Mouse (Mus musculus) forebrain, embryonic 16.5 days (tissue): ENCODE measurements around the gene Appl1. TPM values are rescaled to one million over a fixed set of nuclear protein-coding genes. Genes with fewer than 3 reads are reported as not detected.
A peak's percentile ranks its signal among the peaks of the same experiment; 100 is the strongest.

ENCODE experiments used
- ATAC-seq: fragments of 200-750 bp; cut with Nextera tagmentation; 2 replicates; pipeline ENCODE4 v1.8.0; 2017; ENCODE audit warnings: mild to moderate bottlenecking, moderate library complexity
- H3K27ac ChIP-seq: fragments of 300-500 bp; sonication (generic); 2 replicates; pipeline ENCODE4 v1.5.1; 2014; ENCODE audit warnings: low read length, control low read depth
- H3K27me3 ChIP-seq: fragments of 300-500 bp; sonication (generic); replicated peaks from 2 replicates; pipeline ENCODE4 v1.6.1; 2014; ENCODE audit warnings: low read length; ENCODE audit not compliant: control insufficient read depth, insufficient read depth
- H3K36me3 ChIP-seq: fragments of 300-500 bp; sonication (generic); 2 replicates; pipeline ENCODE4 v1.6.1; 2014; ENCODE audit not compliant: control insufficient read depth, insufficient read depth
- H3K4me1 ChIP-seq: fragments of 300-500 bp; sonication (generic); replicated peaks from 2 replicates; pipeline ENCODE4 v1.6.1; 2014; ENCODE audit warnings: low read length; ENCODE audit not compliant: control insufficient read depth, insufficient read depth
- H3K4me2 ChIP-seq: fragments of 300-500 bp; sonication (generic); 2 replicates; pipeline ENCODE4 v1.6.1; 2014; ENCODE audit warnings: mild to moderate bottlenecking, low read length, control low read depth
- H3K4me3 ChIP-seq: fragments of 300-500 bp; sonication (generic); replicated peaks from 2 replicates; pipeline ENCODE4 v1.5.1; 2014; ENCODE audit warnings: mild to moderate bottlenecking, low read length, control low read depth
- H3K9ac ChIP-seq: fragments of 300-500 bp; sonication (generic); replicated peaks from 2 replicates; pipeline ENCODE4 v1.6.1; 2014; ENCODE audit warnings: low read depth, low read length, control low read depth
- H3K9me3 ChIP-seq: fragments of 300-500 bp; sonication (generic); 2 replicates; pipeline ENCODE4 v1.6.1; 2016; ENCODE audit warnings: low read length; ENCODE audit not compliant: control insufficient read depth
- WGBS: fragments of 180-500 bp; shearing (Covaris S2); extraction: QIAGEN DNeasy Blood & Tissue Kit; methylation state at CpG from one replicate; pipeline ENCODE4 v1.1.7; 2014; 5-methylcytosine and 5-hydroxymethylcytosine counted together
- polyA plus RNA-seq: library from polyadenylated mRNA; unstranded; fragments of >200 nt; fragmentation: Nextera tagmentation; extraction: Ambion mirVana; gene quantifications from 2 replicates; pipeline ENCODE4 v1.2.1, GENCODE M21; 2015

The Appl1 gene
- polyA plus RNA-seq, 1 experiment from 2014 or later: 65.3 TPM

DNA sequence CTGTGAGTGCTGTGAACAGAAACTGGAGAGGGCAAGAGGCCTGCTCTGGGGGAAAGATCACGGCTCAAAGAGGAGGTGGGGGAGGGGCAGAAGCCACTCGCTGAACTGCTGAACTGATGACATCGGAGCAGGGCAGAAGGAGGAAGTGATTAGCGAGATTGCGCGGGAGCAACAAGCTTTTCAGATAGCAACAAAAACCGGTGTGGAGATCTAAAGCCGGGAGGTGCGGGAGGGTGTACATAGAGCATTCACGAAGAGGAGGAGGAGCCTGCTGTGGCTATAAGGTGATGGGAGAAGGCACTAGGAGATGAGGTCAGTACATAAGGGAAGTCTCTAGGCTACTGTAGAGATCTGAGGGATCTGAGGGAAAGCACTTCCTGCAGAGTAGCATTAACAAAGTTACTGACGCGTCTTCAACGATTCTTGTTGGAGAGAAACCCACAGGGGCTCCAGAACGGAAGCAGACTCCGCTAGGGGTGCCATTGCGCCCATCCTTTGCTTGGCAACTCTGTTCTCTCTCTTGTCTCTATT lies 23.2 kb upstream of the Appl1 start, which contains the start of gene Hesx1:
Gene Hesx1 (plus strand): TSS at position 206 of the 531 bp plus-strand sequence.
- peak within 1 kb of the TSS; percentile 34 for H3K4me3 ChIP-seq
- 12% methylated on average over 16 of the region's 16 CpGs for WGBS
- no peaks in the 10 kb centered on the region for H3K27me3 ChIP-seq
- ATAC-seq: no peak
- H3K4me2 ChIP-seq: peak within 1 kb of the TSS; percentile 52
- no peak within 1 kb of the TSS for H3K27ac ChIP-seq
- H3K9ac ChIP-seq: no peak within 1 kb of the TSS
- peaks cover 3% of the 10 kb centered on the region; the same call in 1 of the 2 replicates for H3K4me1 ChIP-seq
- H3K36me3 ChIP-seq: no peaks in the 10 kb centered on the region
- H3K9me3 ChIP-seq: no peaks in the 10 kb centered on the region

DNA sequence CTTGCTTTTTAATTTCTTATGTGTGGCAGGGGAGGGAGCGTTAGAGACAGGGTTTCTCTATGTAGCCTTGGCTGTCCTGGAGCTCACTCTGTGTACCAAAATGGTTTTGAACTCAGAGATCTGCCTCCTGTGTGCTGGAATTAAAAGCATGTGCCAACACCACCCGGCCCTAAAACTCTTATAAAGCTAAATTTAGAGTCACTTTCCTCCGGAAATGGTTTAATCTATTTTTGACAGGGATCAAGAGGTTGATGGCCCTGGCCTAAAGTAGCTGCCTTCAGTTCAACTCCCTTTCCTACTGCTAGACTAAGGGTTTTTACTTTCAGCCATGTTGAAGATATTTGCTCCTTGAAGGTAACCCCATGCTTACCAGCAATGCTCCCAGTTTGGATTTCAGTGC lies 22.4 kb upstream of the Appl1 start:
- no peak overlapping the region for H3K27ac ChIP-seq
- H3K9ac ChIP-seq: no peak overlapping the region
- H3K4me1 ChIP-seq: peaks cover 3% of the 10 kb centered on the region; the same call in 1 of the 2 replicates
- H3K27me3 ChIP-seq: no peaks in the 10 kb centered on the region
- WGBS: 80% methylated on average over 3 of the region's 3 CpGs
- no peak for ATAC-seq
- H3K36me3 ChIP-seq: no peaks in the 10 kb centered on the region
- H3K9me3 ChIP-seq: no peaks in the 10 kb centered on the region
- H3K4me3 ChIP-seq: no peak overlapping the region
- H3K4me2 ChIP-seq: no peak overlapping the region

DNA sequence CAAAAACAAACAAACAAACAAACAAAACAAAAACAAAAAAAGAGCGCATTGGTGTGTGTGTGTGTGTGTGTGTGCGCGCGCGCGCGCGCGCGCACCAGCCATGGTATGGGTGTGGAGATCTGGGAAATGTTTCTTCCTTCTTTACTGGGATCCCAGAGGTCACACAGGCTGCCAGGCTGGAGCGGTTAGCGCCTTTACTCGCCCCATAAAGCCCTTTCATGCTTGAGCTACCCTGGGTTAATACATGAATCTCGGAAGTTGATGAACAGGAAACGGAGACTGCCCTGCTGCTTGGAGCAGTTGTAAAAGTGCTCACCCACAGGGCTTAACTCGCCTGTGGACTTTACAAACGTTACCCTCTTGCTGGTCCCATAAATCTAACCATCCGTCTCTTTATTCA lies 20.6 kb upstream of the Appl1 start:
- Histone ChIP-seq H3K9me3 (no peaks in the 10 kb centered on the region), H3K27me3 (no peaks in the 10 kb centered on the region), H3K4me1 (peaks cover 3% of the 10 kb centered on the region; the same call in 1 of the 2 replicates), H3K4me3 (no peak overlapping the region), H3K4me2 (no peak overlapping the region), H3K27ac (no peak overlapping the region), H3K9ac (no peak overlapping the region), H3K36me3 (no peaks in the 10 kb centered on the region)
- WGBS: 67% methylated on average over 18 of the region's 18 CpGs
- ATAC-seq: no peak

DNA sequence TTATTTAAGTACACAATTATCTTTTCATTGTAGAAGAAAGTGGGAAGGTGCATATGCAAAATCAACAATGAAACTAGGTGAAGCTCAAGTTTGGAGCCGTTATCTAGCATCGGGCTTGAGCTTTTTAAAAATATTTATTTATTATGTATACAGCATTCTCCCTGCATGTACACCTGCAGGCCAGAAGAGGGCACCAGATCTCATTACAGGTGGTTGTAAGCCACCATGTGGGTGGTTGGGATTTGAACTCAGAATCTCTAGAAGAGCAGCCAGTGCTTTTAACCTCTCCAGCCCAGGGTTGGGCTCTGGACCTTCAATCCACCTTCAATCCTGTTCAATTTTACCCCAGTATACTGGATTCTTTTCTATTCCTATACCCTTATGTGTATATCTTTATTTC lies 17.7 kb upstream of the Appl1 start:
- 78% methylated on average over 2 of the region's 2 CpGs for WGBS
- H3K4me1 ChIP-seq: no peaks in the 10 kb centered on the region
- H3K9ac ChIP-seq: no peak overlapping the region
- no peaks in the 10 kb centered on the region for H3K36me3 ChIP-seq
- no peak overlapping the region for H3K4me2 ChIP-seq
- H3K27me3 ChIP-seq: no peaks in the 10 kb centered on the region
- no peak for ATAC-seq
- no peak overlapping the region for H3K4me3 ChIP-seq
- no peaks in the 10 kb centered on the region for H3K9me3 ChIP-seq
- H3K27ac ChIP-seq: no peak overlapping the region

DNA sequence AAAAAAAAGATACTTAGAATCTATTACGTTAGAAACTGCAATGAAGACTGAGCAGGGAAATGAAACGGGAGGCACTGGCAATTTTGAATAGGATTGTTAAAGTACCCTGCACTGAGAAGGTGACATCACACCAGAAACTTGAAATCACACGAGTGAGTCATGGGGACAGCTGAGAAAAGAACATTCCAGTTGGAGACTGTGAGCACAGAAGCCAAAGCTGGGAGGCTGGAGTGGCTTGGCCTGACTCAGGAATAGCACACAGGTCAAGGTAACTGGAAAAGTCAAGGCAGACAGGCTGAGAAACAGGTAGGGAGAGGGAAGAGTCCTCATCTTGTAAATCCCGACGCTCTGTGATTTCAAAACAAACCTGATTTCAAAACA lies 11.1 kb upstream of the Appl1 start:
- no peaks in the 10 kb centered on the region for H3K4me1 ChIP-seq
- H3K9me3 ChIP-seq: peaks cover 6% of the 10 kb centered on the region; the same call in 1 of the 2 replicates
- no peaks in the 10 kb centered on the region for H3K27me3 ChIP-seq
- no peak overlapping the region for H3K9ac ChIP-seq
- no peak overlapping the region for H3K4me2 ChIP-seq
- no peak overlapping the region for H3K27ac ChIP-seq
- H3K4me3 ChIP-seq: no peak overlapping the region
- ATAC-seq: no peak
- no peaks in the 10 kb centered on the region for H3K36me3 ChIP-seq
- WGBS: 80% methylated on average over 5 of the region's 5 CpGs

DNA sequence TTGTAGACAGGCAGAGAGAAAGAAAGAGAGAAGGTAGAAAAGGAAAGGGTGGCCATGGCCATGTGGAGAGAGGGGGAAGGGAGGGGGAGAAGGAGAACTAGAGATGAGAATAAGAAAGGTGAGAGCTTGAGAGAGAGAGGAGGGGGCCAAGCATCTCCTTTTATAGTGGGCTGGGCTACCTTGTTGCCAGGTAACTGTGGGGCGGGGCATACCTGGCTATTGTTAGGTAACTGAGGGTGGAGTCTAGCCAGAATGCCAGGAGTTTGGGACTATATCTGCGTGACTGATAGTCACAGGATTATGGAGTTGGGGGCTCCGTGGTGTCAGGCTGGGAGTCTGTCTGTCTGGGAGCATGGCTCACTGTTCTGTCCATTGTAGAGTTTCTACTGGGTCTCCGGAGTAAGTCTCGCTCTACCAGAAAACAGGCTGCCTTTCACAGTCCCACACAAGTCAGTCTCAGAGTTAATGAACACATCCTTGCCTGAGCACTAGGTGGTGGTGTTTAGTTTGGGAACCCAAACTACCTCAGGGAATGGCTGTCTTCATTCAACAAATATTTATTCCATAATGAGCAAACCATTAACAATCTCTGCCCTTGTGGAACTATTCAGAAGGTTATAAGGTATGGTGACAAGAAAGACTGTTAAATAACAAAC lies 10.6 kb upstream of the Appl1 start:
- Histone ChIP-seq H3K36me3 (no peaks in the 10 kb centered on the region), H3K27me3 (no peaks in the 10 kb centered on the region), H3K9me3 (peaks cover 6% of the 10 kb centered on the region; the same call in 1 of the 2 replicates), H3K4me1 (peaks cover 3% of the 10 kb centered on the region; the same call in 1 of the 2 replicates), H3K4me3 (no peak overlapping the region), H3K4me2 (no peak overlapping the region), H3K27ac (no peak overlapping the region), H3K9ac (no peak overlapping the region)
- ATAC-seq: no peak
- 66% methylated on average over 5 of the region's 5 CpGs for WGBS

DNA sequence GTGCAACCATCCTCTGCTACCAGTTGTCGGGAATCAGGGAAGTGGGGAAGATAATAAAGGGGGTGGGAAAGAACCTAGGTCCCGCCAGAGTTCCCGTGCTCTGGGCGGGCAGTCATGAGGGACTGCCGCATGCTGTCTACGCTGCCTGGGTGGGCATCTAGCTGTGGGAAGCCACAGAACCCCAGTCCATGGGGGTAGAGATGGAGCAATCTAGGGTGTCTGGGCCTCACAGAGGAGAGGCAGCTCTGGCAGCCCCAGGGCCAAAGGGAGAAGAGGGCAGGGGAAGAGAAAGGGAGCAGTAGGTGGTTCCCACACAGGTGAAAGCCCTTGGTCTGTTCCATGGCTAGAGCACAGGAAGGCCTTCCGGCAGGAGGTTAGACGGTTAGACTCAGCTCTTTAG lies 10.0 kb upstream of the Appl1 start:
- Histone ChIP-seq H3K4me1 (peaks cover 5% of the 10 kb centered on the region; the same call in 1 of the 2 replicates), H3K9me3 (peaks cover 6% of the 10 kb centered on the region; the same call in 1 of the 2 replicates), H3K36me3 (no peaks in the 10 kb centered on the region), H3K27ac (no peak overlapping the region), H3K4me2 (no peak overlapping the region), H3K4me3 (no peak overlapping the region), H3K27me3 (no peaks in the 10 kb centered on the region), H3K9ac (no peak overlapping the region)
- 95% methylated on average over 8 of the region's 8 CpGs for WGBS
- no peak for ATAC-seq

DNA sequence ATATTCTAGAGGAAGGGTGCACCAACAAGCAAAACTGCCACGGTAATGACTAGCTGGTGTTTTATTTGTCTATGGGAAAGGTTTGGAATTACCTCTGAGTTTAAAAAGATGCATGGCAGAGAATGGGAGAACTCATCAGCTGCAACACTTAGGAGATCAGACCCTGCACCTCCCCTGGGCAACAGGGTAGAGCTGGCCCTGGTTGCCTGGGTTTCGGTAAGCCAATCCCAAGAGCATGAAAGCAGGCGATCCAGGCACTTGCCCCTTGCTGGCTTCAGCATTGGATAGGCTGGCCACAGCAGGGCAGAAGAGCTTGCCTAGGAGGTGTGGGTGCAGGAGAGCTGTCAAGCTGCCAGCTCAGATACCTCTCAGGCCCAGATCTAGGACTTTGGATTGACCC lies 8.8 kb upstream of the Appl1 start:
- WGBS: 88% methylated on average over 3 of the region's 3 CpGs
- no peak for ATAC-seq
- no peak overlapping the region for H3K4me3 ChIP-seq
- no peak overlapping the region for H3K4me2 ChIP-seq
- H3K9ac ChIP-seq: no peak overlapping the region
- no peaks in the 10 kb centered on the region for H3K27me3 ChIP-seq
- H3K36me3 ChIP-seq: no peaks in the 10 kb centered on the region
- H3K27ac ChIP-seq: no peak overlapping the region
- H3K9me3 ChIP-seq: peaks cover 6% of the 10 kb centered on the region; the same call in 1 of the 2 replicates
- peaks cover 5% of the 10 kb centered on the region; the same call in 1 of the 2 replicates for H3K4me1 ChIP-seq

DNA sequence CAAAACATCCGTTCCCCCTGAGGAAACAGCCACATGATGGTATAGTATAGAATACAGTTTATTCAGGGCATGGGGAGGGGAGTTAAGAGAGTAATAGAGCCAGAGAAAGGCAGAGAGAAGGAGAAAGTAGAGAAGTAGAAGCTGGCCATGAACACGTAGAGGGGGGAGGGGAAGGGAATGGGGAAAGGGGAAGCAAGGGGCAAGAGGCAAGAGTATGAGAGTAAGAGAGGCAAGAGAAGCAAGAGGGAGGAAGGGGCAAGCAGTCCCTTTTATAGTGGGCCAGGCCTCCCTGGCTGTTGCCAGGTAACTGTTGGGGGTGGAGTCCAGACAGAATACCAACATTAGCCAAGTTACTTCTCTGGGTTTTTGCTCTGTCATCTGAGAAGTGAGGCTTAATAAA lies 6.5 kb upstream of the Appl1 start:
- H3K9me3 ChIP-seq: peaks cover 6% of the 10 kb centered on the region; the same call in 1 of the 2 replicates
- peaks cover 5% of the 10 kb centered on the region; the same call in 1 of the 2 replicates for H3K4me1 ChIP-seq
- H3K27me3 ChIP-seq: no peaks in the 10 kb centered on the region
- H3K27ac ChIP-seq: no peak overlapping the region
- no peak overlapping the region for H3K9ac ChIP-seq
- H3K4me2 ChIP-seq: no peak overlapping the region
- no peaks in the 10 kb centered on the region for H3K36me3 ChIP-seq
- no peak for ATAC-seq
- WGBS: 31% methylated on average over 2 of the region's 2 CpGs
- no peak overlapping the region for H3K4me3 ChIP-seq
